Mouse (Mus musculus): ENCODE measurements around the gene Gm45233. TPM values are rescaled to one million over a fixed set of nuclear protein-coding genes. Genes with fewer than 3 reads are reported as not detected.
A peak's percentile ranks its signal among the peaks of the same experiment; 100 is the strongest.
"Not testable (repeated sequence)": the region's sequence is repeated elsewhere in the genome, so short reads cannot be mapped to it uniquely, and the experiment has no call there.

Gm45233 gene
- 2.6 and 8.0 TPM in 2 replicates for total RNA-seq (2017)

DNA sequence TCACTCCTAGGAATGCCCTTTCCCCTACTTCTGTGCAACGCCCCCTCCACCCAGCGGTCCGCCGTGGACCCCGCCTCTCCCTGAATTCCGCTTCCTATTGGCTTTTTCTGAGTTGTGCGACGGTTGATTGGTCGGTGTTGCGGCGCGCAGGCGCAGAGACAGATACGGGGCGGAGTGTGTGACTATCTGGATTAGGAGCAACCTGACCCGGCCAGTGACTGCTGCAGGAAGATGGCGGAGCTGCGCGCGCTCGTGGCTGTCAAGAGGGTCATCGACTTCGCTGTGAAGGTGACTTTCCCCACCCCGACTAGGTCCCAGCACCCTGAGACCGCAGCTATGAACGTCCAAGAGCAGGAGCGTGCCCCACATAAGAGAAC lies at the start of gene Gm45233, which contains the start of gene Etfb:
Gm45233 (plus strand) TSS at position 212 of the 377 bp plus-strand sequence.
Etfb (plus strand) TSS at position 167 of the 377 bp plus-strand sequence.
- ATAC-seq (replicated peaks; ENCODE audit: low read depth, poor library complexity, severe bottlenecking): peak; percentile 75

DNA sequence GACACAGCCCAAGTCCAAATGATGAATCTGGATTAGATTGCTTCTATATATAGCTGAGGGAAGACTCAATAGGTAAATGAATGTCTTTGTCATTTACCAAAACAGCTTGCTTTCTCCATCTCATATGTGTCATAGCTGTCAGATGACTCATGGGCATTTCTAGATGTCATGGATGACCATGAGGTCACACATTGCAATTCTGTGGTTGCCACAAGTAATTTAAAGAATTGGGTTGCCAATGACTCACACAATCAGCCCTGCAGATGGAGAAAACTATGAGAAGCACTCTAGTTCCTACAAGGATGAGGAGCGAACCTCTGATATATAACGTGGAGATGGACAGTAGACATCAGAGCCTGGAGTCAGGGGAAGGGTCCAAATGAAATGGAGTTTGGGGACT lies 44.4 kb upstream of the Gm45233 start:
- no peak for ATAC-seq (replicated peaks; ENCODE audit: low read depth, poor library complexity, severe bottlenecking)

DNA sequence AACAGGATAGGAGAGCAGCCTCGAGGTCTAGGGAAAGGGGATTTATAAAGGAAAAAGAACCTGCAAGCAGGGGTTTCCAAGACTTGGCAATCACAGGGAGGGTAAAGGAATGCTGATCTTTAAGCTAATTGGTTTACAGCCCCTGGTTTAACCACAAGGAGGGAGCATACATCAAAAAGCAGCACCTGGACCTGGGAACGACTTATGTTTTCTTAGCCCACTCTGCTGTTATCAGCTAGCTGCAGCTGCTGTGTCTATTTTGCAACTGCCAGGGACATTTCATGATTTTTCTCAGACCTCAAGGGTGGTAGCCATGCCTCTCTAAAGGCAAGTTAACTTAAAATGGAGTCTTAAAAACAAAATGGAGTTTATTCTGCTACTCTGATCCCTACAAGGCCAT lies 41.2 kb upstream of the Gm45233 start:
- ATAC-seq (replicated peaks; ENCODE audit: low read depth, poor library complexity, severe bottlenecking): peak; percentile 47; the same call in 1 of the 2 replicates

DNA sequence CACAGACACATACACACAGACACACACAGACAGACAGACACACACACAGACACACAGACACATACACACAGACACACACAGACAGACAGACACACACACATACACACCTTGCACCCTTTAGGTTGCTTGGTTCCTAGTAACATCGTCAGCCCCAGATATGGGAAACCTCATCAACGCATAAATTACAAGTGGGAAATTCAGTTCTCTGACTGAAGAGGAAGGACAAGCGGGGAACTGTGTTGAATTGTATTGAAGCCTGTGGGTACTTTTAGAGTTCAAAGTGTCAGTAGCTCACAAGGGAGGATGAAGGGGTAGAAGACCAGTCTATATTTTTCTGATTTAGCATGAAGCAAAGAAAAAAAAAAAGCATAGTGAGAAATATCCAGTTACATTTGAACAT lies 36.4 kb upstream of the Gm45233 start:
- ATAC-seq (replicated peaks; ENCODE audit: low read depth, poor library complexity, severe bottlenecking): 0 out of 2 replicates have a peak, but pooled peaks have one; percentile 33

DNA sequence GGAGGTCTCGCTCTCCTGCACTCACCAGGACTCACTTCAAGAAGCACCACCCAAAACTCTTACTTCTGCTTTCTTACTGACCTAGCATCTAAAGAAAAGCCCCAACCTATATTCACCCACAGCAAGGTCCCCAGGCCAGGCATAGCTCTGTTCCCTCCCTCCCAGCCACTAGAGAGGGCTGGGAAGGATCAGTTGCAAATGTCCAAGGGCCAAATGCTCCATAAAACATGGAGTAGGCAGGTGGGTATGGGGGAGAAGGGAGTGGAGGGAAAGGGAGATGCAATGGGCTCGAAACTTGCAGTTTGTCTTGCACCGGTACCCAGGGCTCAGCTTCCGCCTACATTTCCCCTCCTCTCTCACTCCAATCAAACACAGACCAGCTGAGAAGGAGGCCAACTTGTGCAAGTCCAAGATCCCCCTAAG lies 35.8 kb upstream of the Gm45233 start, which contains the start of gene Siglecg:
Siglecg (plus strand) TSS at position 74 of the 423 bp plus-strand sequence.
- peak; percentile 94 for ATAC-seq (replicated peaks; ENCODE audit: low read depth, poor library complexity, severe bottlenecking)

DNA sequence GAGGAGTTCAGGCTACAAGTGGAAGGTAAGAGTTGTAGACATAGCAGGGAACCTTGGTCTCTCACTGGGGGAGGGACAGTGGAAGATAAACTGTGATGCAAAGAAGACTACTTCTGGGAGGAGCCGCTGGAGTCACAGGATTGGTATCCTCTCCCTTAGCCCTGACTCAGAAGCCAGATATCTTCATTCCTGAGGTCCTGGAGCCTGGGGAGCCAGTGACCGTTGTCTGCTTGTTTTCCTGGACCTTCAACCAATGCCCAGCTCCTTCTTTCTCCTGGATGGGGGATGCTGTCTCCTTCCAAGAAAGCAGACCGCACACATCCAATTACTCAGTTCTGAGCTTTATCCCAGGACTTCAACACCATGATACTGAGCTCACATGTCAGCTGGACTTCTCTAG lies 34.8 kb upstream of the Gm45233 start:
- ATAC-seq (replicated peaks; ENCODE audit: low read depth, poor library complexity, severe bottlenecking): no peak

DNA sequence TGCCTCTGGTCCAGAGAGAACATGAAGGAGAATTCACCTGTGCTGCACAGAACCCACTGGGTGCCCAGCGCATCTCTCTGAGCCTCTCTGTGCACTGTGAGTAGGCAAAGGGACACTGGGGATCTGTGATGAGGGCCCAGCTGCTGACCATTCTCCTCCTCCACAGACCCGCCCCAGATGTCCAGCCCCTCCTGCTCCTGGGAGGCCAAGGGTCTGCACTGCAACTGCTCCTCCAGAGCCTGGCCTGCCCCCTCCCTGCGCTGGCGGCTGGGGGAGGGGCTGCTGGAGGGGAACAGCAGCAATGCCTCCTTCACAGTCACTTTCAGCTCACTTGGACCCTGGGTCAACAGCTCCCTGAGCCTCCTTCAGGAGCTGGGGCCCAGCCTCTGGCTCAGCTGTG lies 32.2 kb upstream of the Gm45233 start:
- not testable (repeated sequence) for ATAC-seq (replicated peaks; ENCODE audit: low read depth, poor library complexity, severe bottlenecking)

DNA sequence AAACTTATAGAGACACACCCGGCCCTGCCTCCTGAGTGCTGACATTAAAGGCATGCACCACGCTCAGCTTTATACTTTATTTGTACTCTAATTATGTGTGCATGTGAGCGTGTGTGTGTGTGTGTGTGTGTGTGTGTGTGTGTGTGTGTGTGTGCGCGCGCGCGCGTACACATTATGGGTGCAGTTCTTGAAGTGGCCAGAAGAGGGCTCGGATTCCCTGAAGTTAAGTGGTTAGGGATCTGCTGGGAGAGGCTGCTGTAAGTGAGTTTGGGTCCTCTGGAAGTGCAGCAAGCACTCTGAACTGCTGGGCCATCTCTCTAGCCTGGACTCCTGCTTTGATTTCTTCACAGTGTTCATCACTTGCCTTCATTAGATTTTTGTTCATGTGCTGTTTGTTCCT lies 26.6 kb upstream of the Gm45233 start:
- no peak for ATAC-seq (replicated peaks; ENCODE audit: low read depth, poor library complexity, severe bottlenecking)

DNA sequence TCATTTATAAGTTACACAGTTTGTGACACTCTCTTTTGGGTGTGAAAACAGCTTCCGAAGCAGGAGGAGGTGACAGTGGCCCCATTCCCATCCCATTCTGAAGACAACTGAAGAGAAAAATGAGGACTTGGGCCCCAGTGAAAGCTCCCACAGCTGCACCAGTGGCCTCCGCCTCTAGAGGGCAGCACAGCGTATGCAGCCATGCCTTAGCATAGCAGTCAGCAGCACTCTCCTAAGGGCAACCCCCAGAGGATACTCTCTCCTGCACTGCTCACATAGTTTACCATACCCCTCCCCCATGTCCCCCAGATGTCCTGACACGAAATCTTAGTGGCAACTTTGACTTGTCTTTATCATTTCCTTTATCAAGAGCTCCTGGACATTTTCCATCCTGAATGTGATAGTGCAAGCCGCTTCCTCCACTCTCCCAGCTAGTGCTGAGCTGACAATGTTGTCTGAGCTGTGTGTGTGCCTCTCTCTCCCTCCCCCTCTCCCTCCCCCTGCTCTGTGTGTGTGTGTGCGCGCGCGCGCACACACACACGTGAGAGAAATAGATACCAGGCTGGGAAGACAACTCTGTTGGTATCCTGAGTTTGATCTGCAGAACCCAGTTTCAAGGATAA lies 20.8 kb upstream of the Gm45233 start:
- peak; percentile 99 for ATAC-seq (replicated peaks; ENCODE audit: low read depth, poor library complexity, severe bottlenecking)

DNA sequence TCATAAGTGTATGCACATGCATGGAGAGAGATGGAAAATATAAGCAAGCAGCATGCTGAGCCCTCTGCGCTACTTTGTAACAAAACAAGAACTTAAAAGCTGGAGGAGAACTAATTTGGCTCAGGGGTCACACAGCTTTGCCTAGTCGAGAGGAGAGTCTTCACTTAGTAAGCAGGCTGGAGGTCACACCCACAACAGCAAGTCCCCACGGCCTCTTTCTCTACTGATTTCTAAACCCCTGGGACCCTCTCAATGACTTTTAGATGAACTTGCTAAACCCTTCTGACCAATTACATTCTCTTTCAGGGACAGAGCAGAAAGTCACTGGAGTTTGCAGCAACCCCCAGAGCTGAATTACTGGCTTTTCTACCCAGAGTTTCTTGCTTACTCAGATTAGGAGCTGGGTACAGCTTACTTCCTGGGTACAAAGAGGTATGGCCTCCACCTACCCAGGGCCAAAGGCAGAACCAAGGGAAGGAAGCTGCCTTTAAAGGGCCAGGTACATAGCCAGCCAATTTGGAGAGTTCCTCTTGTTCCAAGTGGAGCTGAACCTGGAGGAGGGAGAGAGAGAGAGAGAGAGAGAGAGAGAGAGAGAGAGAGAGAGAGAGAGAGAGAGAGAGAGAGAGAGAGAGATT lies 19.8 kb upstream of the Gm45233 start:
- no peak for ATAC-seq (replicated peaks; ENCODE audit: low read depth, poor library complexity, severe bottlenecking)

DNA sequence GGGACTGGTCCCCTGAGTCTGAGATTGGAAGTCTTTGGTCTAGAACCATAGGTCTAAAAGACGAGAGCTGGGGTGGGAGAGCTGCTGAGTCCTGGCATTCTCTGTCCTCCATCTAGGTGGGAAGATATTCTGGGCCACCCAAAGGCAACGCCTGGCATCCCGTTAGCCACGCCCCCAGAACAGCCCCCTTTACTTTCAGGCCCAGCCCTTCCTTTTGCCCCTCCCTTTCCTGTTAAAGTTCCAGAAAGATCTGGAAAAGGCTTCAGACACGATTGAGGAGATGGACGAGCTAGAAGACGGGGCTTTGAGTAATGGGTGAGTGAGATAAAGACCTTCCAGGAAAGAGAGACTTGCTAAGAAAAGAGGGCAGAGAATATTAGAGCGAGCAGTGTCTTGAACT lies 16.5 kb upstream of the Gm45233 start, which contains the start of gene Lim2:
Lim2 (plus strand) TSS at position 265 of the 400 bp plus-strand sequence.
- no peak for ATAC-seq (replicated peaks; ENCODE audit: low read depth, poor library complexity, severe bottlenecking)

DNA sequence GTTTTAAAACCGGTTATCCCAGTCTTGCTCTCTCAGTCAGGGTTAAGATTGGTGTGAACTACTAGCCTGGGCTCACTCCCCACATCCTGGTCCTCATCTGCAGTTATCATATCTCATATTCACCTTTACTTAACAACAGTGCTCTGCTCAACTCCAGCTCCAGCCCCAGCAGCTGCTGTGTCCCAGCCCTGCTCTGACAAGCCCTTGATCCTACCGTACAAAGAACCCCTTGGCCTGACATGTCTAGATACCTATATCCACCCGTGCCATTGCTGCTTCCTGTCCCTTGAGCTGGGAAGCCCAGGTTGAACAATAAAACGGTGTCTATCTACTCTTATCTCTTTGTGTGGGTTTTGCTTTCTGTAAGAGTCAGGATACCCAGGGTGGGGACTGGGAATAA lies 14.4 kb upstream of the Gm45233 start:
- no peak for ATAC-seq (replicated peaks; ENCODE audit: low read depth, poor library complexity, severe bottlenecking)

DNA sequence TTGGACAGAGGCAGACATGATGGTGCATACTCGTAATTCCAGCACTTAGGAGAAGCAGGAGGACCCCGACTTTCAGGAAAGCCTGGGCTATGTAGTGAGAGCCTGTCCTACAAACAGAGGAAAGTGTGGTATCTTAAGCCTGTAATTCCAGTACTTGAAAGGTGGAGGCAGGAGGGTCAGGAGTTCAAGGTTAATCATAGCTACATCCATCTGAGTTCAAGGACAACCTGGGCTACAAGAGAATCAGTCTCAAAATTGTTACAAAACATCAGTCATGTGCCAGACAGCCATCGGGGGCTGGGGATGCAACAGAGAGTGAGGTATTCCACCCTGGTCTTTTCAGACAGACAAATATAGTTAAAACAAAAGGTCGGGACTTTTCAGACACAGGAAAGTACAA lies 11.0 kb upstream of the Gm45233 start:
- ATAC-seq (replicated peaks; ENCODE audit: low read depth, poor library complexity, severe bottlenecking): no peak

DNA sequence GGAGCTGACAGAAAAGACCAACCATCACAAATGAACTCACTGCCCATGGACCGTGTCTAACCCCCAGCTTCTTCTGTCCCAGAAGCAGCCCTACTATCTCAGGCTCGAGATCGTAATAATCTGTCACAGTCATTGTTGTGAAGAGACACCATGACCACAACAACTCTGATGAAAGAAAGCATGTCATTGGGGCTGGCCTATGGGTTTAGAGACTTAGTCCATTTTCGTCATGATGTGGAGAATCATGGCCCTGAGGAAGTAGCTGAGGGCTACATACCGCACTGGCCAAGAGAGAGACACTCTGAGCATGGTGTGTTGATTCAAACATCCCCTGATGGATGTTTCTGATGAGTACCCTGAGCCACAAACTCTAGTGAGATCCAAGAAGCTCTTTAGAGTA lies 9.3 kb upstream of the Gm45233 start:
- no peak for ATAC-seq (replicated peaks; ENCODE audit: low read depth, poor library complexity, severe bottlenecking)

DNA sequence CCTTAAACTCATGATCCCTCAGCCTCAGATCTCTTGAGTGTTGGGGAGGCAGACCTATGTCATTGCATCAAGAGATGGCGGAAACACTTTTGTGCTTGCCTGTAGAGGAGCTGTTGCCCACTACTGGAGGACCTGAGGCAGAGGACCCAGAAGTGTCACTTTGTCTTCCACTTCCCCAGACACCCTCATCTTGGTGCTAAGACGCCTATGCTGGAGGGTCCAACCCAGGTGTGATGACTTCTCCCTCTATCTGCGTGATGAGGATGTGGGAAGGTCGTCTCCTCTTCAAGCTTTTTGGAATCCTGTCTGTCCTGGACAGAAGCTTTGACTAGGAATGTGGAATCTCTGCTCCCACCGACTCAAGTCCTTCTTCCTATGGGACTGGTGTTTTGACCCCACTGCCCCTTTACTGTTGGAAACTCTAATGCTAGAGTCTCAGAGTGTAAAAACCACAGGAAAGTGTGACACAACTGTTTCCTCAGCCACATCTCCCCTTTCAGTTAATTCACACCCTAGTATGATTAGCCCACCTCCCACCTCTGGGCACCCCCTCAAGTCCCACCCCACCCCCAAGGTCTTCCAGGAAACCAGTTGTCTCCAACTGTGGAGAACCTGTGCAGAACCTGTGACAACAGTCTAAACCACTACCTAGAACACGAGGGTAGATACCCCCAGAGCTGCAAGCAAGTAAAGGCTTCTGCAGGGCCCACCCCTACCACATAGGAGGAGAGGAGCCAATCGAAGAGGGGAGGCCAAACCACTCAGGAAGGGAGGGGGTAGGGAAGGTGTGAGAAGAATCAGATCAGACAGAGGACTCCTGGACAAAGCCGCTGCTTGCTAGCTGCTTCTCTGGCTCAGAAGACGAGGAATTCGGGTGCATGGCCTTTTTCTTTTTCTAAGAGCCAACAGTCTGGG lies 7.3 kb upstream of the Gm45233 start, which contains the start of gene Nkg7:
Nkg7 (plus strand) TSS at position 733 of the 915 bp plus-strand sequence.
- ATAC-seq (replicated peaks; ENCODE audit: low read depth, poor library complexity, severe bottlenecking): peak; percentile 55

DNA sequence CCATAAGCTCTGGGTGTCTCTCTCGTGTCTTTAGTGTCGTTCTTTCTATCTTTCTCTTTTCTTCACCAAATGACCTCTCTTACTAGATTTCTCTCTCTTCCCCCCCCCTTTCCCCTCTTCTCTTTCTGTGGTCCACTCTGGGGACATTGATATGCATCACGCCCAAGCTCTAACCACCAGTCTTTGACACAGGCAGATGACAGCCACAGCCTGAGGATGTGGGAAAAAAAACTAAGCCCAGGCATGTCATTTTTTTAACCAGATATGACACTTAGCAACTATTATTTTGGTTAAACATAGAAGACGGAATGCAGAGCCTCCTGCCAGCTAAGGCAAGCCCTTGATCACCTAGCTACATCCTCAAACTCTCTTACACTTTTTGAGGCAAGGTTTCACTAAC lies 5.3 kb upstream of the Gm45233 start:
- peak; percentile 40 for ATAC-seq (replicated peaks; ENCODE audit: low read depth, poor library complexity, severe bottlenecking)

DNA sequence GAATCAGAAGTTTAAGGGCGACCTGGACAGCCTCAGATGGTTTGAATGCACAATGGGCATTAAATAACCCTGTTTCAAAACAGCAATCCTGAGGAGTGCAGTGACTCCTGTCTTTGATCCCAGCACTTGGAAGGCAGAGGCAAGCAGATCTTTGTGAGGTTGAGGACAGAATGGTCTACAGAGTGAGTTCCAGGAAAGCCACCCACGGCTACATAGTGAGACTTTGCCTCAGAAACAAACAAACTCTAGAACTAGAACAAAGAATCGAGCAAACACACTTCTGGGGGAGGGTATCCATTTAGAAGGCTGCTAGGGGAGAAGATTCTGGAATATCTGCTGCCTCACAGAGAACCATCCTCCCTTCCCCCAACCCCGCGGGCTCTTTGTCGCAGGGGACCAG lies 3.4 kb upstream of the Gm45233 start, which contains the start of gene Cldnd2:
Cldnd2 (plus strand) TSS at position 301 of the 400 bp plus-strand sequence.
- no peak for ATAC-seq (replicated peaks; ENCODE audit: low read depth, poor library complexity, severe bottlenecking)

DNA sequence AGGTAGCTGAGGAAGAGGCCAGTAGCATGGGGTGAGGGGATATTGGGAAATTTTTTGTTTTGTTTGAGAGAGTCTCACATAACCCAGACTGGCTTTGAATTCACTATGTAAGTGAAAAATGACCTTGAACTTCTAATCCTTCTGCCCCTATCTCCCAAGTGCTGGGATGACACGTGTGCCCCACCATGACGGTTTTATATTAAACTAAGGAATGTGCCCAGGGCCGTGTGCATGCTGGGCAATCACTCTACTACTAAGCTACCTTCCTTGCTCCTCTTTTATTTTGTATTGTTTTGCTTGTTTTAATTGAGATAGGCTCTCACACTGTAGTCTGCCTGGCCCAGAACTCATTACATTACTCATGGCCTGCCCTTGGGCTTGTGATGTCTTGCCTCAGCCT lies 2.9 kb upstream of the Gm45233 start:
- ATAC-seq (replicated peaks; ENCODE audit: low read depth, poor library complexity, severe bottlenecking): no peak

DNA sequence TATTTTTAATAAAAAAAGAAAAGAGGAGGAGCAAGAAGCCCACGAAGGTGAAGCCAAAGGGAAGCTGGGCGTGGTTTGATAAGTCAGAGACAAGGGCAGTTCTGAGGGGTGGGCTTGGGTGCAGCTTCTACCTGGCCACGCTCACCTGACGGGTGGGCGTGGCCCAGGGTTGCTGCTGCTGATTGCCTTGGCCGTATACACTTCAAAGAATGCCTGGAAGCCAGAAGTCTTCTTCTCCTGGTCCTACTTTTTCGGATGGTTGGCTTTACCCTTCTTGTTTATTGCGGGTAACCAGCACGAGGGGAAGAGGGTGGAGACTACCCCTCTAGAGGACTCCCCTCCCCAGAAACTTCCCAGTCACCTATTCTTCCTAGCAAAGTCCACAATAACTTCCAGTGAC lies 1.2 kb upstream of the Gm45233 start:
- ATAC-seq (replicated peaks; ENCODE audit: low read depth, poor library complexity, severe bottlenecking): no peak

DNA sequence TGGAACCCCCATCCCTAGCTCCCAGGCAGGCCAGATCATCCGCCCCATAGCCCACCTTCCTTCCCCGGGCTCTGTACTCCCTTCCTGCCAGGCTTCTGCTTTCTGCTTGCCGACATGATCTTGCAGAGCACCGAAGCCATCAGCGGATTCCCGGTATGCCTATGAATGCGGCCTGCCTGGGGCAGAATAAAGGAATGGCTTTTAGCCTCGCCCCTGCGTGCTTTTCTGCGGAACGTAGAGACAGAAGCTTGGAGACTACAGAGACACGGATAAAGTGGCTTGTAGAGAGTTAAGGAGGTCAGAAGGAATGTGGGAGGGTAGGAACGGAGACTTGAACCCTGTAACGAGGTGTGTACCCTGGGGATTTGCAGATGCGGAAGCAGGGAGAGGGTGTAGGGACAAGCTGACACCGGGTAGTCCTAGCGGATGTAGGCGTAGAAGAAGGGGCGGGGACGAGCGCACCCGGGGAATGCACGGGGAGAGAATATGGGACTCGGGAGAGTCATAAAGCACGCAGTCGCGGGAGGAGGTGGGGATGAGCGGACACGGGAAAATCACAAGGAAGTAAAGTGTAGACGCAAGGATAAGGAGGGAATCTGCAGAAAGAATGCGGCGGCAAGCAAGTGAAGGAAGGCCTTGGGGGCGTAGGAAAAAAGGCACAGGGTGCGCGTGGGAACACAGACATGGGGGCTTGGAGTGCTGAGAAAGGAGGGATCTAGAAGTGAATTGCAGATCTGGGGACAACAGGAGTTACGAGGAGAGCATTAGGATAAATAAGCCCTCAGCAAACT lies 607 bp upstream of the Gm45233 start:
- peak; percentile 50 for ATAC-seq (replicated peaks; ENCODE audit: low read depth, poor library complexity, severe bottlenecking)
